Mouse (Mus musculus) liver, postnatal 0 days (tissue): ENCODE results near the gene St6galnac4. TPM values are rescaled to one million over a fixed set of nuclear protein-coding genes. Genes with fewer than 3 reads are reported as not detected.

Experiments used
- ATAC-seq: fragments of 200-750 bp; cut with Nextera tagmentation; 2 replicates; pipeline ENCODE4 v1.8.0; 2017; ENCODE audit warnings: mild to moderate bottlenecking, moderate library complexity
- DNase-seq: peaks from one replicate; pipeline ENCODE4 v3.0.0-alpha.2; 2016
- H3K27ac ChIP-seq: fragments of 300-500 bp; sonication (generic); 2 replicates; pipeline ENCODE4 v1.5.1; 2014; ENCODE audit warnings: antibody characterized with exemption, moderate library complexity, mild to moderate bottlenecking, low read depth
- H3K27me3 ChIP-seq: fragments of 300-500 bp; sonication (generic); 2 replicates; pipeline ENCODE4 v1.6.1; 2014; ENCODE audit warnings: low read length, control low read depth, mixed read lengths; ENCODE audit not compliant: insufficient read depth
- H3K36me3 ChIP-seq: fragments of 300-500 bp; sonication (generic); replicated peaks from 2 replicates; pipeline ENCODE4 v1.6.1; 2014; ENCODE audit warnings: mild to moderate bottlenecking, control low read depth, low read length, moderate library complexity, mixed read lengths; ENCODE audit not compliant: insufficient read depth
- H3K4me1 ChIP-seq: fragments of 300-500 bp; sonication (generic); 2 replicates; pipeline ENCODE4 v1.6.1; 2014; ENCODE audit warnings: antibody characterized with exemption, mild to moderate bottlenecking, control low read depth; ENCODE audit not compliant: insufficient read depth
- H3K4me2 ChIP-seq: fragments of 300-500 bp; sonication (generic); 2 replicates; pipeline ENCODE4 v1.6.1; 2014; ENCODE audit warnings: low read depth, mild to moderate bottlenecking, low read length, moderate library complexity, mixed read lengths
- H3K4me3 ChIP-seq: fragments of 300-500 bp; sonication (generic); 2 replicates; pipeline ENCODE4 v1.5.1; 2014; ENCODE audit warnings: low read depth, low read length
- H3K9ac ChIP-seq: fragments of 300-500 bp; sonication (generic); replicated peaks from 2 replicates; pipeline ENCODE4 v1.6.1; 2014; ENCODE audit warnings: mild to moderate bottlenecking, moderate library complexity
- H3K9me3 ChIP-seq: fragments of 300-500 bp; sonication (generic); 2 replicates; pipeline ENCODE4 v1.6.1; 2016; ENCODE audit warnings: mild to moderate bottlenecking, control low read depth, low read length, mixed read lengths
- CTCF ChIP-seq: sonication (generic); IDR thresholded peaks from 2 replicates; pipeline ENCODE4 v1.5.1; 2016; ENCODE audit warnings: antibody characterized with exemption, low read depth
- EP300 ChIP-seq: IDR thresholded peaks from 2 replicates; pipeline ENCODE4 v1.6.1; 2016; ENCODE audit warnings: antibody characterized with exemption, low read depth, mild to moderate bottlenecking
- WGBS: fragments of 180-500 bp; shearing (Covaris S2); extraction: QIAGEN DNeasy Blood & Tissue Kit; methylation state at CpG from one replicate; pipeline ENCODE4 v1.1.7; 2014; ENCODE audit not compliant: insufficient replicate concordance; 5-methylcytosine and 5-hydroxymethylcytosine counted together
- polyA plus RNA-seq: library from polyadenylated mRNA; unstranded; fragments of >200 nt; fragmentation: Nextera tagmentation; extraction: Ambion mirVana; gene quantifications from 2 replicates; pipeline ENCODE4 v1.2.1, GENCODE M21; 2015

The St6galnac4 gene
- polyA plus RNA-seq, 1 experiment from 2014 or later, result 5.8 TPM

DNA sequence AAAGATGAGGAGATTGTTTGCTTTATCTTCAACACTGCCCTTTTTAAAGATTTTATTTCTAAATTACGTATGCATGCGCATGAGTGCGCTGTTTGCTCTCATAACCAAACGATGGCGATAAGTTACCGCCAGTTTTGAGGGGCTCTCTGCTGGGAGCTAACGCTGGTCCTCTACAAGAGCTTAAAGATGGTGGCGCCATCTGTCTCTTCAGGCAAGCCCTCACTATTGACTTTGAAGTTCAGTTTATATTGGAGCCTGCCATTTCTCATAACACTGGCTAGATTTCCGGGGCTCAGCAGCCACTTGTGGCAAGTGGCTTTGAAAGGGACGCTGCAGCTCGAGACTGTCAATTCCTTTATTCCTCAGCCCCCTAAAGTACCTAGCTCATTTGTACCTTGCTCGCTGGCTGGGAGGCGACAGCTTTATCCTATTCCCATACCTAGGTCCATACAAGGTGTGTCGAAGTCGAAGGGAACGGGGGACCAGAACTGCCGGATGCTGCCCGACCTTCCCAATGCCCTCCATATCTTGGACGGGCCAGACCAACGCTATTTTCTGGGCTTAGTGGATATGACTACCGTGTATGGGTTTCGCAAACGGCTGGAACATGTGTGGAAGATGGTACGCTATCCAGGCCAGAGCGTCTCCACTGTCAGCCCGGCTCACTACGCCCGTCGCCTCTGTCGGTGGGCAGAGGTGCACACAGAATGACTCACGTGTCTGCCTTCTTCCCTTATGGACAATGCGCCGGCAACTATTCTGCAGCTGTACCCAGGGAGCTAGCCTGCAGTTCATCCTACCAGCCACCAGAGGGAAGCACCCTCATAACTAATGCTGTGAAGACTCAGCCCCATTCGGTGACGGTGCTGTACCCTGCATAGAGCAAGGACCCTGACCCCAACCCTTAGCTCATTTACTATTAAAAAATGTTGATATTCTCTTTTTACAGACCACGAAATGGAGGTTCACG is 3.8 kb upstream of the St6galnac4 start:
- Histone ChIP-seq H3K9ac (no peak overlapping the region; the same call in 1 of the 2 replicates), H3K27ac (no peak overlapping the region), H3K4me3 (peak overlapping the region; percentile 2; the same call in 1 of the 2 replicates), H3K27me3 (peaks cover 14% of the 10 kb centered on the region; the same call in 1 of the 2 replicates), H3K9me3 (no peaks in the 10 kb centered on the region), H3K36me3 (no peaks in the 10 kb centered on the region), H3K4me1 (peaks cover 19% of the 10 kb centered on the region), H3K4me2 (peak overlapping the region; percentile 64)
- peak; percentile 78 for DNase-seq
- TF ChIP-seq CTCF (peak; percentile 98), EP300 (no peak)
- peak; percentile 59 for ATAC-seq
- WGBS, result 12% methylated on average over 37 of the region's 37 CpGs

DNA sequence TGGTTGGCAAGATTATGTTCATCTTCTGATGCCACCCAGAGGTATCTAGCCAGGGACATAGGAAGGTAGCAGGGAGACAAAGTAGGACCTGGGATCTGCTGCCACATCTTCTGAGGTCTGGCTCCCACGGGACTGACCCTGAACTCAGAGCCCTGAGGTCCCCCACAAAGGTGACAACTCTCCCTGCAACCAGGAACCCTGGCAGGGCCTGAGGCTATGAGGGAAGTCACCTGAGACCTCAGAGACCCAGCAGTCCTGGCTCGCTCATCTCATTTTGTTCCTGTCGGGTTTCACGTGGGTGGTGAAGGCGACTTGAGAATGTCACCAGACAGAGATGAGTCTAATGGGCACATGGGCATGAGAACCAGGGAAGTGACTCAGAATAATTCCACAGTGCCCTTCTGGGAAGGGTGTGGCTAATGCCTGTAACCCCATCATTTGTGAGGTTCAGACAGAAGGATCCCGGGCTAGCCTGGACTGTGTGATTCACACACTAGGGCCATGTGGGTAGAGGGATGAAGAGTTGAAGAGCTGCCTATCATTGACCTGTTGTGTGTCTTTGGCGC is 1.7 kb upstream of the St6galnac4 start:
- Histone ChIP-seq H3K27me3 (0 out of 2 replicates have a peak, but pooled peaks cover 5% of the 10 kb centered on the region), H3K36me3 (no peaks in the 10 kb centered on the region), H3K9me3 (no peaks in the 10 kb centered on the region), H3K9ac (no peak overlapping the region), H3K4me1 (peaks cover 25% of the 10 kb centered on the region), H3K4me2 (no peak overlapping the region), H3K27ac (no peak overlapping the region), H3K4me3 (no peak overlapping the region)
- ATAC-seq (no peak), DNase-seq (no peak)
- 85% methylated on average over 7 of the region's 7 CpGs for WGBS
- no peak for TF ChIP-seq CTCF
- TF ChIP-seq EP300, result no peak

DNA sequence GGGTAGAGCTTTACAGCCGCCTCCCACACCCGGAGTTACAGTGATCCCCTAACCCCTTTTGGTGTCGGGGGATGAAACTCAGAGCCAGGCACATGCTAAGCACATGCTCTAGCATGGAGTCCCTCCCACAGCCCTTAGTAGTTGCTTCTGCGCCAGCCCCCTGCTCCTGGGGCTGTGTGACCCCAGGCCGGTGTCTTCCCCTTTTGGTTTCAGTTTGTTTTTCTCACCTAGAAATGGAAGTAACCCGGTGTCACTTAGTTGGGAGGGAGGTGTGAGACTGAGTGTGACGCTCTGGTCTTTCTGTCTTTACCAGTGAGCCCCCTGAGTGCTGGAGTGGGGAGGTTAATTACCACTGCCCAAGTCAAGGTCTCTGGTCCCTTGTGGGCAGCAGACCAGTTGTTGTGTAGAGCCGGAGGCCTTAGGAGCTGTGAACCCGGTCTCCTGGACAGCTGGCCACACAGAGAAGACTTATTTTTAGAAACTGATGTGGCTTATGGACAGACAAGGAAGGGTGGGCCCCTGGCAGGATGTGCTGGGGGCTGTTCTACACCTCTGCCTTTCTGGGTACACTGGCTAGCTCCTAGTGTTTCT is 931 bp downstream of the St6galnac4 start:
- no peaks in the 10 kb centered on the region for H3K9me3 ChIP-seq
- WGBS, result 12% methylated on average over 9 of the region's 9 CpGs
- peak overlapping the region; percentile 68 for H3K9ac ChIP-seq
- ATAC-seq (peak; percentile 17; the same call in 1 of the 2 replicates), DNase-seq (peak; percentile 46)
- no peak for TF ChIP-seq EP300
- no peak for TF ChIP-seq CTCF
- 0 out of 2 replicates have a peak, but pooled peaks cover 4% of the 10 kb centered on the region for H3K27me3 ChIP-seq
- H3K4me1 ChIP-seq, result peaks cover 23% of the 10 kb centered on the region
- H3K36me3 ChIP-seq, result no peaks in the 10 kb centered on the region
- H3K4me3 ChIP-seq, result peak overlapping the region; percentile 63
- H3K4me2 ChIP-seq, result peak overlapping the region; percentile 92
- peak overlapping the region; percentile 56 for H3K27ac ChIP-seq

DNA sequence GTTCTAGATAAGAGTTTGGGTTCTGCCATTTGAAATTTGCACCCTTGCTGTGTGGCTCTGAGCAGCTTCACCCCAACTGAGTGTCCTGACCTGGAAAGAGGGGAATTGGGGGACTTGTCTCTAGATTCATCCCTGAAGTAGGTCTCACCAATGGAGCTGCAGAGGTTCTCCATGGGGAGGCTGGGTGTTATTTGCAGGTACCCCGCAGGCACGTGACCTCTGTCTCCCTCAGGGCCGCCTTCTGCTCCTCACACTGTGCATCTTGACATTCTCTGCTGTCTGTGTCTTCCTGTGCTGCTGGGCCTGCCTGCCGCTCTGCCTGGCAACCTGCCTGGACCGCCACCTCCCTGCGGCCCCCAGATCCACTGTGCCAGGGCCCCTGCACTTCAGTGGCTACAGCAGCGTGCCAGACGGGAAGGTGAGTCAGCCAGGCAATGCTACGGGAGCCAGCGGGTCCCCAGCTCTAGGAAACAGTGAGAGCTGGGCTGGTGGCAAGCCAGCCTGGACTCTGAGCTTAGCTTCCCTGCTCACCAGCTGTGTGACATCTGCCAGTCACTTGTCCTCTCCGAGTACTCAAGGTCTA is 2.4 kb downstream of the St6galnac4 start:
- Histone ChIP-seq H3K36me3 (no peaks in the 10 kb centered on the region), H3K4me1 (peaks cover 17% of the 10 kb centered on the region), H3K27me3 (no peaks in the 10 kb centered on the region), H3K9ac (no peak overlapping the region), H3K9me3 (no peaks in the 10 kb centered on the region), H3K4me2 (no peak overlapping the region), H3K27ac (no peak overlapping the region), H3K4me3 (no peak overlapping the region)
- WGBS, result 74% methylated on average over 11 of the region's 11 CpGs
- DNase-seq (no peak), ATAC-seq (no peak)
- TF ChIP-seq CTCF (no peak), EP300 (no peak)

DNA sequence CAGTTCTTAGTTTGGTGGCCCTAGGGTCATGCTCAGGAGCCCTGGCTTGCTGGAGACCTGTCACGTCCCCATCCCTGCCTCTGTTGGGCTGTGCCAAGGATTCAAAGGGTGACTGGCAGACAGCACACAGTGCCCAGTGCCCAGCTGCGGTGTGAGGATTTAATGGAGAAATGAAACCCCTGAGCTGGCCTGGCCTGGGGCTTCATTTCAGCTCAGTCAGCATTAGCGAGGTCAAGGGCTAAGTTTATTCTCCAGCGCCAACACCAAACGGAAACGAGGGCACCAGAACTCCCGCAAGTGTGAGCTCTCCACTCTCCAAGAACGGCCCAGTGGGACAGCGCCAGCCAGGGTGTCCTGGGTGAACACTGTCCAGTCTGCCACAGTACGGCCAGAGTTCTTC is 3.3 kb downstream of the St6galnac4 start:
- Histone ChIP-seq H3K9ac (no peak overlapping the region), H3K27me3 (no peaks in the 10 kb centered on the region), H3K9me3 (no peaks in the 10 kb centered on the region), H3K4me1 (peaks cover 17% of the 10 kb centered on the region), H3K36me3 (no peaks in the 10 kb centered on the region), H3K27ac (no peak overlapping the region), H3K4me2 (no peak overlapping the region), H3K4me3 (no peak overlapping the region)
- TF ChIP-seq EP300 (no peak), CTCF (no peak)
- ATAC-seq, result no peak
- 79% methylated on average over 10 of the region's 10 CpGs for WGBS
- DNase-seq, result no peak
